Mouse (Mus musculus): ENCODE measurements around the gene Trmt10c. TPM values are rescaled to one million over a fixed set of nuclear protein-coding genes. Genes with fewer than 3 reads are reported as not detected.

The Trmt10c gene
- polyA plus RNA-seq (2012): 11.7 and 11.8 TPM in 2 replicates

GRCm38 (mm10) chr16:56037138-56038010 lies at the start of gene Trmt10c:
Gene Trmt10c (minus strand): TSS chr16:56037819.

GRCm38 (mm10) chr16:56048038-56048437 lies 10.4 kb upstream of the Trmt10c start, which contains the start of gene Senp7:
Gene Senp7 (plus strand): TSS chr16:56048338.

GRCm38 (mm10) chr16:56029661-56030082 lies 7.9 kb downstream of the Trmt10c start, which contains the start of gene Pcnp:
Gene Pcnp (minus strand): TSS chr16:56029739.

Other genes with a start within 250 kb of the Trmt10c start
- gene Nfkbiz, start 198.9 kb downstream of the Trmt10c start, polyA plus RNA-seq (2012): 27.6 and 41.2 TPM in 2 replicates
- 0.48 and 0.68 TPM in 2 replicates for gene Nxpe3, start 142.5 kb downstream of the Trmt10c start, polyA plus RNA-seq (2012)
- 7.7 and 11.3 TPM in 2 replicates for gene Cep97, start 103.0 kb downstream of the Trmt10c start, polyA plus RNA-seq (2012)
- 93.8 and 109 TPM in 2 replicates for gene Rpl24, start 71.5 kb downstream of the Trmt10c start, polyA plus RNA-seq (2012)
- 6.7 and 8.1 TPM in 2 replicates for gene Zbtb11, start 63.9 kb downstream of the Trmt10c start, polyA plus RNA-seq (2012)
- gene Pcnp, start 8.1 kb downstream of the Trmt10c start, polyA plus RNA-seq (2012): 26.4 and 33.5 TPM in 2 replicates
- gene Senp7, start 10.5 kb upstream of the Trmt10c start, polyA plus RNA-seq (2012): 15.0 and 16.2 TPM in 2 replicates
- 0.03 TPM in 1 of 2 replicates, not detected in the other for gene Impg2, start 166.5 kb upstream of the Trmt10c start, polyA plus RNA-seq (2012)